Mouse (Mus musculus) ES-E14 (cell line): Measurements from ENCODE around the gene Gucy2d. TPM values are rescaled to one million over a fixed set of nuclear protein-coding genes. Genes with fewer than 3 reads are reported as not detected.

Source experiments
- DNase-seq: peaks from one replicate; pipeline ENCODE4 v3.0.0-alpha.2; 2013; ENCODE audit warnings: low read depth, low spot score
- H3K27ac ChIP-seq: 2 replicates; pipeline ENCODE4 v1.5.1; 2012; ENCODE audit warnings: low read depth, mild to moderate bottlenecking, low read length, moderate library complexity, mixed read lengths; ENCODE audit not compliant: poor library complexity, insufficient read depth, severe bottlenecking
- H3K36me3 ChIP-seq: 2 replicates; pipeline ENCODE4 v1.6.1; 2012; ENCODE audit warnings: mild to moderate bottlenecking, low read length, moderate library complexity, mixed read lengths; ENCODE audit not compliant: control insufficient read depth, poor library complexity, insufficient read depth, severe bottlenecking
- H3K4me1 ChIP-seq, 2 experiments: fragments of 150-350 bp in 1 of 2; sonication (generic) in 1 of 2; 2 replicates each; pipeline ENCODE4 v1.6.1; 2012; ENCODE audit warnings: low read length in 2 of 2, mild to moderate bottlenecking in 1 of 2, mixed read lengths in 1 of 2; ENCODE audit not compliant: control insufficient read depth in 2 of 2, insufficient read depth in 2 of 2, poor library complexity in 1 of 2
- H3K4me3 ChIP-seq, 2 experiments: fragments of 150-350 bp in 1 of 2; sonication (generic) in 1 of 2; 2 replicates each; pipeline ENCODE4 v1.5.1; 2012; ENCODE audit warnings: low read length in 2 of 2, low read depth in 1 of 2, mild to moderate bottlenecking in 1 of 2, mixed read lengths in 1 of 2; ENCODE audit not compliant: insufficient read depth in 1 of 2, poor library complexity in 1 of 2, severe bottlenecking in 1 of 2
- H3K9ac ChIP-seq: 2 replicates; pipeline ENCODE4 v1.6.1; 2012; ENCODE audit warnings: low read depth, mild to moderate bottlenecking, low read length, mixed read lengths; ENCODE audit not compliant: poor library complexity, insufficient read depth, severe bottlenecking
- H3K9me3 ChIP-seq: fragments of 150-350 bp; sonication (generic); 2 replicates; pipeline ENCODE4 v1.6.1; 2012; ENCODE audit warnings: low read depth, mild to moderate bottlenecking, low read length; ENCODE audit not compliant: control insufficient read depth, insufficient read depth
- CHD2 ChIP-seq: IDR thresholded peaks from 2 replicates; pipeline ENCODE4 v1.6.1; 2014; ENCODE audit warnings: mild to moderate bottlenecking, low read depth, low read length, inconsistent platforms
- HCFC1 ChIP-seq: IDR thresholded peaks from 2 replicates; pipeline ENCODE4 v1.6.1; 2012; ENCODE audit warnings: low read length, inconsistent platforms, borderline replicate concordance; ENCODE audit not compliant: insufficient read depth
- MAFK ChIP-seq: IDR thresholded peaks from 2 replicates; pipeline ENCODE4 v1.6.1; 2014; ENCODE audit warnings: mild to moderate bottlenecking, low read depth, low read length, inconsistent platforms; ENCODE audit not compliant: insufficient read depth
- ZC3H11A ChIP-seq: IDR thresholded peaks from 2 replicates; pipeline ENCODE4 v1.6.1; 2012; ENCODE audit warnings: low read depth, mild to moderate bottlenecking, inconsistent platforms, low read length, borderline replicate concordance
- ZNF384 ChIP-seq: IDR thresholded peaks from 2 replicates; pipeline ENCODE4 v1.6.1; 2012; ENCODE audit warnings: low read depth, low read length, inconsistent platforms
- in situ Hi-C, 2 experiments: fragments of 600-800 bp; cut with MboI; formaldehyde crosslinking; loops; one replicate each; pipeline ENCODE4 v1.15.1; 2025; ENCODE audit warnings: low sequenced_read_pairs in 2 of 2, inconsistent platforms in 1 of 2; ENCODE audit not compliant: unreplicated experiment in 2 of 2
- total RNA-seq: library from RNA; depleted of rRNA; stranded (reverse); fragments of 300-350 nt; gene quantifications from 2 replicates; pipeline ENCODE4 v1.2.3, GENCODE M21; 2012

Gucy2d gene
- total RNA-seq, 1 experiment, result not detected

- no peak overlapping the region for H3K4me3 ChIP-seq
- H3K4me1 ChIP-seq, result peaks cover 0 to 2% of the 10 kb centered on the region in 2 experiments; a peak in 1 of 4 replicates
- H3K27ac ChIP-seq, result no peak overlapping the region
- DNase-seq, result no peak
- in situ Hi-C loops, result loop anchor here in 1 of 2 experiments (25.0 kb wide), 1 partner anchor 190 kb away; no protein-coding TSS in a partner anchor
- TF ChIP-seq HCFC1, result no peak
- no peak for TF ChIP-seq CHD2
- no peak for TF ChIP-seq ZNF384
- no peak for TF ChIP-seq ZC3H11A
- TF ChIP-seq MAFK, result no peak
- no peaks in the 10 kb centered on the region for H3K36me3 ChIP-seq
- no peak overlapping the region for H3K9ac ChIP-seq
- no peaks in the 10 kb centered on the region for H3K9me3 ChIP-seq
Measured at GRCm38 (mm10) chr7:98497451-98497850, 57.2 kb downstream of the Gucy2d start.

DNA sequence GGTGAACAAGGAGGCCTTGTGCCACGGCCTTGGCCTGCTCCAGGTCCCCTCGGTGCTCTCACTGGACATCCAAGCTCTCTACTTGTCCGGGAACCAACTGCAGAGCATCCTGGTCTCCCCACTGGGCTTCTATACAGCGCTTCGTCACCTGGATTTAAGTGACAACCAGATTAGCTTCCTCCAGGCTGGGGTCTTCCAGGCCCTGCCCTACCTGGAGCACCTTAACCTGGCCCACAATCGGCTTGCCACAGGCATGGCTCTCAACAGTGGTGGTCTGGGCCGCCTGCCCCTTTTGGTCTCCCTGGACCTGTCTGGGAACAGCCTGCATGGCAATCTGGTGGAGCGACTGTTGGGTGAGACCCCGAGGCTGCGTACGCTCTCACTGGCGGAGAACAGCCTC lies 57.9 kb downstream of the Gucy2d start:
- Histone ChIP-seq H3K9ac (no peak overlapping the region), H3K27ac (no peak overlapping the region), H3K4me3 (no peak overlapping the region), H3K9me3 (no peaks in the 10 kb centered on the region), H3K4me1 (peaks cover 0 to 2% of the 10 kb centered on the region in 2 experiments; a peak in 1 of 4 replicates), H3K36me3 (no peaks in the 10 kb centered on the region)
- in situ Hi-C loops, result loop anchor here in 1 of 2 experiments (25.0 kb wide), 1 partner anchor 189 kb away; no protein-coding TSS in a partner anchor
- DNase-seq, result no peak
- no peak for TF ChIP-seq CHD2
- no peak for TF ChIP-seq MAFK
- no peak for TF ChIP-seq ZNF384
- TF ChIP-seq HCFC1, result no peak
- TF ChIP-seq ZC3H11A, result no peak

DNA sequence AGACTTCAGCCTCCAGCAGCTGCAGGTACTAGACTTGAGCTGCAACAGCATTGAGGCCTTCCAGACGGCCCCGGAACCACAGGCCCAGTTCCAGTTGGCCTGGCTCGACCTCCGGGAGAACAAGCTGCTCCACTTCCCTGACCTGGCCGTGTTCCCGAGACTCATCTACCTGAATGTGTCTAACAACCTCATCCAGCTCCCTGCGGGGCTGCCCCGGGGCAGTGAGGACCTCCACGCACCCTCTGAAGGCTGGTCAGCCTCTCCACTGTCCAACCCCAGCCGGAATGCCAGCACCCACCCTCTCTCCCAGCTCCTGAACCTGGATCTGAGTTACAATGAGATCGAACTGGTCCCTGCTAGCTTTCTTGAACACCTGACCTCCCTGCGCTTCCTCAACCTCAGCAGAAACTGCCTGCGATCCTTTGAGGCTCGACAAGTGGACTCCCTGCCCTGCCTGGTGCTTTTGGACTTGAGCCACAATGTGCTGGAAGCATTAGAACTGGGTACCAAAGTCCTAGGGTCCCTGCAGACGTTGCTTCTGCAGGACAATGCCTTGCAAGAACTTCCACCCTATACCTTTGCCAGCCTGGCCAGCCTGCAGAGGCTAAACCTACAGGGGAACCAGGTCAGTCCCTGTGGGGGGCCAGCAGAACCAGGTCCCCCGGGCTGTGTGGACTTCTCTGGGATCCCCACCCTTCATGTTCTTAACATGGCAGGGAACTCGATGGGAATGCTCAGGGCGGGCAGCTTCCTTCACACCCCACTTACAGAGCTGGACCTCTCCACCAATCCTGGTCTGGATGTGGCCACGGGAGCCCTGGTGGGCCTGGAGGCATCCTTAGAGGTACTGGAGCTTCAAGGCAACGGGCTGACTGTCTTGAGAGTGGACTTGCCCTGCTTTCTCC lies 58.7 kb downstream of the Gucy2d start:
- in situ Hi-C loops, result loop anchor here in 1 of 2 experiments (25.0 kb wide), 1 partner anchor 188 kb away; no protein-coding TSS in a partner anchor
- H3K4me3 ChIP-seq, result 0 out of 4 replicates have a peak overlapping the region, but pooled peaks of 1 of the 2 experiments have one; percentile 26
- no peak overlapping the region for H3K27ac ChIP-seq
- no peaks in the 10 kb centered on the region for H3K9me3 ChIP-seq
- no peaks in the 10 kb centered on the region; a peak in 1 of 4 replicates for H3K4me1 ChIP-seq
- TF ChIP-seq MAFK, result no peak
- TF ChIP-seq HCFC1, result no peak
- no peak for TF ChIP-seq ZNF384
- no peak for TF ChIP-seq CHD2
- TF ChIP-seq ZC3H11A, result no peak
- no peak for DNase-seq
- no peaks in the 10 kb centered on the region for H3K36me3 ChIP-seq
- no peak overlapping the region for H3K9ac ChIP-seq

- H3K9ac ChIP-seq, result 0 out of 2 replicates have a peak overlapping the region, but pooled peaks have one; percentile 23
- H3K27ac ChIP-seq, result no peak overlapping the region
- H3K36me3 ChIP-seq, result no peaks in the 10 kb centered on the region
- TF ChIP-seq MAFK (no peak), ZC3H11A (no peak), CHD2 (no peak), HCFC1 (no peak)
- H3K4me1 ChIP-seq, result peaks cover 0 to 3% of the 10 kb centered on the region in 2 experiments; a peak in 1 of 4 replicates
- in situ Hi-C loops, result loop anchor here in 1 of 2 experiments (25.0 kb wide), 1 partner anchor 188 kb away; no protein-coding TSS in a partner anchor
- H3K9me3 ChIP-seq, result no peaks in the 10 kb centered on the region
- DNase-seq, result no peak
- peak overlapping the region in 1 of 2 experiments; percentile 26; a peak in 1 of 4 replicates for H3K4me3 ChIP-seq
Measured at GRCm38 (mm10) chr7:98499561-98500292, 59.5 kb downstream of the Gucy2d start.
